Comparison of ENCODE assay signal across 21 mouse cellular contexts in the genomic region with DNA sequence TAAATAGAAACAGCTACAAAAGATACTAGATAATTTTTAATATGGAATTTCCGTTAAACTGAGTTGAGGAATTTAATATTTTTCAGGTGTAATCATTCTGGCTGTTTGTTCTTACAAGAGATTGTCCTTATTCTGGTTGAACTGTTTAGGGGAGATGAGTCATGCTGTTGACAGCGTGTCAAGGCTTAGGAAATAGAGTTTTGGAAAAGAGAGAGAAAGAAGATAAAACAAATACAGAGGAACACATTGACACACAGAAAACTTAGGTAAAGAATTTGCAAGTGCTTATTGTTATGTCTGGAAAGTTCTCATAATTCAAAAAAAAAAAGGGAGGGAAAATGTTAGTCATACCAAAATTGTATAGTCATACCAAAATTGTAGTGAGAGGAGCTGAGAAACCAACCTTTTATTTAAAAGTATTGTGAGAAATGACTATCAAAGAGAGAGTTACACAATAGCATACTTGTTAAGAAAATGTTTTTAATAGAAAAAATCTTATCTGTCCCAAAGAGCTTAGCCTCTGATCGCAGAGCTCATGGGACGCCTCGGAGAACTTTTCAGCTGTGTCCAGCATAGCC. TPM values are rescaled to one million over a fixed set of nuclear protein-coding genes. Genes with fewer than 3 reads are reported as not detected.
DNase-seq lines count a peak whose midpoint lies in the region; ATAC-seq and TF ChIP-seq lines count a peak whose summit lies in the region.
"Had no signal": no experiment of that assay in that cellular context is flagged by ENCODE, and none has a peak within 500 bp of the region (broad histone marks: within the 10 kb centered on the region; RNA-seq: fewer than 3 reads in every experiment).

No protein-coding gene starts in this region.

- no peak for TF ChIP-seq POLR2A in thymus, adult 2 months (IDR thresholded peaks at IDR 0.05; ENCODE audit: control insufficient read depth, extremely low read depth, insufficient read depth, low read length, poor library complexity)

- 98% methylated on average over 5 of the region's 5 CpGs for WGBS in thymus, adult 2 months
- WGBS in forebrain, embryonic 13.5 days = 92% methylated on average over 5 of the region's 5 CpGs

- H3K9ac ChIP-seq in forebrain, embryonic 13.5 days = no peak overlapping the region
- H3K9ac ChIP-seq: embryonic facial prominence, embryonic 13.5 days; forebrain, embryonic 15.5 days; heart, embryonic 15.5 days; hindbrain, embryonic 13.5 days had no signal

- H3K36me3 ChIP-seq in thymus, adult 2 months (ENCODE audit: control insufficient read depth, insufficient read depth, low read length) = no peaks in the 10 kb centered on the region
- no peaks in the 10 kb centered on the region for H3K36me3 ChIP-seq in forebrain, embryonic 13.5 days (ENCODE audit: poor library complexity, severe bottlenecking)
- H3K36me3 ChIP-seq: embryonic facial prominence, embryonic 13.5 days; forebrain, embryonic 10.5 days; forebrain, embryonic 15.5 days; heart, embryonic 15.5 days; hindbrain, embryonic 13.5 days had no signal

- no peak overlapping the region for H3K4me3 ChIP-seq in thymus, adult 2 months (ENCODE audit: control insufficient read depth, insufficient read depth, low read length)
- H3K4me3 ChIP-seq in forebrain, embryonic 13.5 days = no peak overlapping the region
- H3K4me3 ChIP-seq: embryonic facial prominence, embryonic 13.5 days; forebrain, embryonic 10.5 days; forebrain, embryonic 15.5 days; heart, adult 2 months; heart, embryonic 15.5 days; hindbrain, embryonic 13.5 days had no signal

- no peak overlapping the region for H3K4me2 ChIP-seq in forebrain, embryonic 13.5 days
- H3K4me2 ChIP-seq: embryonic facial prominence, embryonic 13.5 days; forebrain, embryonic 15.5 days; heart, embryonic 11.5 days; heart, embryonic 15.5 days; hindbrain, embryonic 13.5 days had no signal

- TF ChIP-seq CTCF in thymus, adult 2 months (IDR thresholded peaks at IDR 0.05; ENCODE audit: borderline replicate concordance, control insufficient read depth, extremely low read depth, insufficient read depth, low read length, poor library complexity) = no peak

- no peaks in the 10 kb centered on the region for H3K9me3 ChIP-seq in forebrain, embryonic 13.5 days (replicated peaks)
- H3K9me3 ChIP-seq: embryonic facial prominence, embryonic 13.5 days; forebrain, embryonic 15.5 days; heart, embryonic 15.5 days; hindbrain, embryonic 13.5 days had no signal

- H3K27ac ChIP-seq in thymus, adult 2 months (ENCODE audit: control insufficient read depth, insufficient read depth, low read length) = no peak overlapping the region
- no peak overlapping the region for H3K27ac ChIP-seq in forebrain, embryonic 13.5 days
- H3K27ac ChIP-seq: embryonic facial prominence, embryonic 13.5 days; forebrain, embryonic 10.5 days; forebrain, embryonic 15.5 days; heart, adult 2 months; heart, embryonic 15.5 days; hindbrain, embryonic 13.5 days had no signal

- no peaks in the 10 kb centered on the region for H3K27me3 ChIP-seq in thymus, adult 2 months (ENCODE audit: control insufficient read depth, insufficient read depth, low read length)
- H3K27me3 ChIP-seq in forebrain, embryonic 13.5 days = no peaks in the 10 kb centered on the region
- H3K27me3 ChIP-seq: embryonic facial prominence, embryonic 13.5 days; forebrain, embryonic 15.5 days; heart, embryonic 15.5 days; hindbrain, embryonic 13.5 days had no signal

- H3K4me1 ChIP-seq in thymus, adult 2 months (replicated peaks; ENCODE audit: control insufficient read depth, insufficient read depth, low read length) = no peaks in the 10 kb centered on the region
- H3K4me1 ChIP-seq in forebrain, embryonic 13.5 days = no peaks in the 10 kb centered on the region
- H3K4me1 ChIP-seq: embryonic facial prominence, embryonic 13.5 days; forebrain, embryonic 15.5 days; heart, embryonic 15.5 days; hindbrain, embryonic 13.5 days had no signal

- DNase-seq in CD4-positive, CD25-positive, alpha-beta regulatory T cell, adult 2 months (ENCODE audit: low read depth, low spot score) = peak; percentile 28
- DNase-seq in NIH3T3 (ENCODE audit: low read depth) (peak; percentile 62), adipocyte (ENCODE audit: low spot score) (no peak)
- peak; percentile 53 for DNase-seq in induced T-regulatory cell, adult 2 months (ENCODE audit: low read depth)
- no peak for DNase-seq in thymus, adult 2 months
- DNase-seq: adrenal gland, postnatal 14 days; cerebellum, adult 11-12 months; cerebellum, adult 9-11 months; cerebellum, postnatal 36 days; gastrocnemius, postnatal 14 days; heart, adult 2 months; heart, postnatal 14 days; kidney, adult 8-10 months had no signal

- no peak for ATAC-seq in forebrain, embryonic 13.5 days
- ATAC-seq: forebrain, embryonic 15.5 days; intestine, postnatal 0 days had no signal

RNA-seq across cellular contexts. Expression of gene Gna14, which starts 17.4 kb away (rescaled TPM):
- polyA plus RNA-seq in thymus, adult 2 months (2012; rRNA removed) = 2.9 and 3.4 TPM in 2 replicates
- polyA plus RNA-seq in forebrain, embryonic 13.5 days (2015; fragmentation: Nextera tagmentation; extraction: Ambion mirVana) = 1.4 and 1.7 TPM in 2 replicates

Comparison
In these comparisons a context has a peak if more than half of its experiments do, and no peak if none do; other contexts are left out.
1. DNase-seq: peak in CD4-positive, CD25-positive, alpha-beta regulatory T cell, adult 2 months (single experiment), NIH3T3 (single experiment) and induced T-regulatory cell, adult 2 months (single experiment); none in adipocyte (single experiment) and thymus, adult 2 months (single experiment).